Mouse (Mus musculus) liver, embryonic 12.5 days (tissue): ENCODE measurements around the gene Ankra2. TPM values are rescaled to one million over a fixed set of nuclear protein-coding genes. Genes with fewer than 3 reads are reported as not detected.

Experiments
- ATAC-seq: fragments of 200-750 bp; cut with Nextera tagmentation; 2 replicates; pipeline ENCODE4 v1.8.0; 2017; ENCODE audit warnings: moderate number of reproducible peaks, mild to moderate bottlenecking, moderate library complexity
- H3K27ac ChIP-seq: fragments of 300-500 bp; sonication (generic); 2 replicates; pipeline ENCODE4 v1.5.1; 2016; ENCODE audit warnings: mild to moderate bottlenecking
- H3K27me3 ChIP-seq: fragments of 300-500 bp; sonication (generic); replicated peaks from 2 replicates; pipeline ENCODE4 v1.6.1; 2016; ENCODE audit warnings: mild to moderate bottlenecking, moderate library complexity
- H3K36me3 ChIP-seq: fragments of 300-500 bp; sonication (generic); 2 replicates; pipeline ENCODE4 v1.6.1; 2016; ENCODE audit warnings: mild to moderate bottlenecking, moderate library complexity
- H3K4me1 ChIP-seq: fragments of 300-500 bp; sonication (generic); 2 replicates; pipeline ENCODE4 v1.6.1; 2016
- H3K4me2 ChIP-seq: fragments of 300-500 bp; sonication (generic); 2 replicates; pipeline ENCODE4 v1.6.1; 2016; ENCODE audit warnings: mild to moderate bottlenecking, moderate library complexity
- H3K4me3 ChIP-seq: fragments of 300-500 bp; sonication (generic); 2 replicates; pipeline ENCODE4 v1.5.1; 2016; ENCODE audit warnings: mild to moderate bottlenecking, moderate library complexity
- H3K9ac ChIP-seq: fragments of 300-500 bp; sonication (generic); 2 replicates; pipeline ENCODE4 v1.6.1; 2016; ENCODE audit warnings: mild to moderate bottlenecking, moderate library complexity
- H3K9me3 ChIP-seq: fragments of 300-500 bp; sonication (generic); replicated peaks from 2 replicates; pipeline ENCODE4 v1.6.1; 2016; ENCODE audit warnings: mild to moderate bottlenecking, moderate library complexity
- WGBS: fragments of 180-500 bp; shearing (Covaris S2); methylation state at CpG from one replicate; pipeline ENCODE4 v1.1.7; 2016; ENCODE audit not compliant: insufficient replicate concordance; 5-methylcytosine and 5-hydroxymethylcytosine counted together
- polyA plus RNA-seq: library from polyadenylated mRNA; unstranded; fragments of >200 nt; fragmentation: Nextera tagmentation; extraction: Ambion mirVana; gene quantifications from 2 replicates; pipeline ENCODE4 v1.2.1, GENCODE M21; 2016

Ankra2 gene
- polyA plus RNA-seq, 1 experiment from 2014 or later, result 11.6 TPM

DNA sequence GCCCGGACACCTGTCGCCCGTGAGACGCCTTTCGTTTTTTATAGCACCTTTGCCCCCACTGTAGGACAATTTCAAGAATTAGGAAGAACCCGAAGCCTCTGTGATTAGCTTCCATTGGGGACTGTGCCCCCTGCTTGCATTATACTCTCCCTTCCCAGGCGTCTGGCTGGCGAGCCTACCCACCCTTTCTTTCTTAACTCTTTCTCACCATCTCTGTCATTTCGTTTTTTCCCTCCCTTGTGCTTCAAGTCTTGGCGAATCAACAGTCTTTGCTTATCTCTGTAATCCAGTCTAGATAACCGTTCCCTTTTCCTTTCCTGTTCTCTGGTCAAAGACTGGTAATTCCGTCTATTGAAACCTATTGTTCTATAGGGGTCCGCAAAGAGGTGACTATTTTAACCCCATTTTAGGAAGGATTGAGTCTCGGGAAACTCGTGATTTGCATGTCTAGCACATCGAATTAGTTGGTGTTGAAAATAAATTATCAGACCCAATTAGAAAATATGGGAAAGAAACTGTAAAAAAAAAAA, 649 bp downstream of the Ankra2 start:
- ATAC-seq, result no peak; the same call in 1 of the 2 replicates
- H3K9me3 ChIP-seq, result no peaks in the 10 kb centered on the region
- WGBS, result 1% methylated on average over 16 of the region's 16 CpGs

GRCm38 (mm10) chr13:98264111-98264510, 1.2 kb downstream of the Ankra2 start:
- peak overlapping the region; percentile 92; the same call in 1 of the 2 replicates for H3K9ac ChIP-seq
- no peaks in the 10 kb centered on the region for H3K9me3 ChIP-seq
- peak overlapping the region; percentile 93 for H3K4me3 ChIP-seq
- 19% methylated on average over 5 of the region's 5 CpGs for WGBS
- peaks cover 35% of the 10 kb centered on the region for H3K36me3 ChIP-seq
- no peak overlapping the region for H3K27ac ChIP-seq
- peak overlapping the region; percentile 90 for H3K4me2 ChIP-seq
- no peaks in the 10 kb centered on the region for H3K27me3 ChIP-seq
- no peak for ATAC-seq
- H3K4me1 ChIP-seq, result peaks cover 25% of the 10 kb centered on the region

More for the DNA sequence above, 649 bp downstream of the Ankra2 start:
- peak overlapping the region; percentile 92 for H3K9ac ChIP-seq
- no peaks in the 10 kb centered on the region for H3K27me3 ChIP-seq
- H3K36me3 ChIP-seq, result peaks cover 34% of the 10 kb centered on the region
- H3K4me1 ChIP-seq, result peaks cover 25% of the 10 kb centered on the region
- peak overlapping the region; percentile 87 for H3K27ac ChIP-seq
- H3K4me2 ChIP-seq, result peak overlapping the region; percentile 90
- H3K4me3 ChIP-seq, result peak overlapping the region; percentile 93

GRCm38 (mm10) chr13:98274023-98274422, 11.1 kb downstream of the Ankra2 start:
- Histone ChIP-seq H3K4me2 (no peak overlapping the region), H3K4me3 (no peak overlapping the region), H3K4me1 (peaks cover 19% of the 10 kb centered on the region), H3K36me3 (peaks cover 57% of the 10 kb centered on the region), H3K27ac (no peak overlapping the region), H3K27me3 (no peaks in the 10 kb centered on the region), H3K9ac (no peak overlapping the region), H3K9me3 (no peaks in the 10 kb centered on the region)
- ATAC-seq, result no peak
- 74% methylated on average over 9 of the region's 9 CpGs for WGBS

DNA sequence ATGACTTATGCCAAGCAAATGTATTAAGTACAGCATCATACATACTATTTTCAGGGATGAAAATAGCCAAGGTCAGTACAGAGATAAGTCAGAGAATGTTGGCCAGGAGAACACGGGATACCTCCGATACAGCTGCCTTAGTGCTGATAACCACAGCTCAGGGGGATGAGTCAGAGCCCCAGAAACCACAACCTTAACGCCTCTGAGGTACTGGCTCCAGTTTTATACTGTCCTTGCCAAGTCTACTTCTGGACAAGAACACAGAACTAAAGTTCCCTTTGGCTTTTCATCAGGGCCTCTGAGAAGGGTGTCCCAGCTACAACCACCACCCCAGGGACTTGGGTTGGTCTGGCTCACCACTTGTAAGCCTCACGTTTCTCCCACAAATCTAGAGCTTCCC, 12.8 kb downstream of the Ankra2 start:
- no peak overlapping the region for H3K27ac ChIP-seq
- peaks cover 44% of the 10 kb centered on the region for H3K36me3 ChIP-seq
- H3K4me3 ChIP-seq, result no peak overlapping the region
- H3K27me3 ChIP-seq, result no peaks in the 10 kb centered on the region
- H3K4me1 ChIP-seq, result peaks cover 19% of the 10 kb centered on the region
- no peaks in the 10 kb centered on the region for H3K9me3 ChIP-seq
- H3K4me2 ChIP-seq, result no peak overlapping the region
- ATAC-seq, result peak; percentile 74
- no peak overlapping the region for H3K9ac ChIP-seq
- 23% methylated on average over 4 of the region's 4 CpGs for WGBS

DNA sequence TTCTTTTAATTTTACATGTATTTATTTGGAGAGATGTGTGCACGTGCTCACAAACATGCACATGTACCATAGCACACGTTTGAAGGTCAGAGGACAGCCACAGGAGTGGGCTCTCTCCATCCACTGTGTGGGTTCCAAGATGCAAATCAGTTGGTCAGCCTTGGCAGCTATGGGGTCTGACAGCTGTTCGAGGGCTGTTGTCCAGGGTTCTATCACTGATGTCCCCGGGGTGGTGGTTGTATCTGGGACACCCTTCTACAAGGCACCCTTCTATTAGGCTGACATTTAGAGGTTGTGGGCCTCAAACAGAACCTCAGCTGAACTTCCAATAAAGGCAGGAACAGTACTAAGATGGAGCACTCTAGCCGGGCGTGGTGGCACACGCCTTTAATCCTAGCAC, 13.4 kb downstream of the Ankra2 start:
- 68% methylated on average over 7 of the region's 7 CpGs for WGBS
- no peak overlapping the region for H3K4me2 ChIP-seq

DNA sequence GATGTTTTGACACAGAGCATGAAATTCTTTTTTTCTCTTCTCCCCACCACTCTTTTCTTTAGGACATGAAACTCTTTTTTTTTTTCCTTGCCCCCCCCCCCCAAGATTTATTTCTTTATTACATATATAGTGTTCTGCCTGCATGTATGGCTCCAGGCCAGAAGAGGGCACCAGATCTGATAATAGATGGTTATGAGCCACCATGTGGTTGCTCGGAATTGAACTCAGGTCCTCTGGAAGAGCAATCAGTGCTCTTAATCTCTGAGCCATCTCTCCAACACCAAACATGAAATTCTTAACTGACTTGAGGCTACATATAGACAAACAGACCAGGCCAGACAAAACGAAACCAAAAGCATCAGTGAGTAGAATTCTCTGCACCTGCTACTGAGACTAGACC, 14.6 kb downstream of the Ankra2 start:
- Histone ChIP-seq H3K9ac (no peak overlapping the region), H3K27ac (no peak overlapping the region), H3K27me3 (no peaks in the 10 kb centered on the region), H3K4me2 (no peak overlapping the region), H3K9me3 (no peaks in the 10 kb centered on the region), H3K4me3 (no peak overlapping the region), H3K4me1 (peaks cover 19% of the 10 kb centered on the region), H3K36me3 (peaks cover 26% of the 10 kb centered on the region)
- WGBS, result 68% methylated on average over 2 of the region's 2 CpGs
- ATAC-seq, result no peak

More for the DNA sequence above, 13.4 kb downstream of the Ankra2 start:
- no peak overlapping the region for H3K4me3 ChIP-seq
- peaks cover 19% of the 10 kb centered on the region for H3K4me1 ChIP-seq
- no peak overlapping the region for H3K9ac ChIP-seq
- no peaks in the 10 kb centered on the region for H3K9me3 ChIP-seq
- H3K27ac ChIP-seq, result no peak overlapping the region
- ATAC-seq, result no peak
- H3K36me3 ChIP-seq, result peaks cover 38% of the 10 kb centered on the region
- H3K27me3 ChIP-seq, result no peaks in the 10 kb centered on the region

DNA sequence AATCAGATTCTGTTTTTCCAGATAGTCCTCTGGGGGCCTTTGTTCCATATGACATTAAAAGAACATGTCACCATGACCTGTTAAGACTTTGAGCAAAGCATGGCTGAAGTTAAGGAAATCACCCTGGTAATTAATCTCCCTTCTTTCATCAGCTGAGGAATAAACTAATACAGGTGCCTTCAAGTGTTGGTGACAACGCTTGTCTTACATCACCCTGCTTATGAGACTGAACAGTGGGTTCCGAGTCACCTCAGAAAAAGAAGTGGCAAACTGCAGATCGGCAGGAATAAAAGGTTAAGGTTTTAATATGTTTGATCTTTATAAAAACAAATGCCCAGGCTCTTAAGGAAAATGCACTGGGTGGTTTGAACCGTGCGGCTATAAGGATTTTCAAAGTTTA, 16.8 kb downstream of the Ankra2 start, which contains the start of gene Gm21976:
TSS of gene Gm21976 (plus strand) at position 202 of the 400 bp plus-strand sequence.
- H3K4me1 ChIP-seq, result peaks cover 17% of the 10 kb centered on the region
- no peaks in the 10 kb centered on the region for H3K9me3 ChIP-seq
- no peak within 1 kb of the TSS for H3K27ac ChIP-seq
- H3K27me3 ChIP-seq, result no peaks in the 10 kb centered on the region
- WGBS, result 76% methylated on average over 5 of the region's 5 CpGs
- H3K36me3 ChIP-seq, result peaks cover 7% of the 10 kb centered on the region
- no peak within 1 kb of the TSS for H3K4me3 ChIP-seq
- no peak within 1 kb of the TSS for H3K9ac ChIP-seq
- H3K4me2 ChIP-seq, result no peak within 1 kb of the TSS
- ATAC-seq, result no peak

DNA sequence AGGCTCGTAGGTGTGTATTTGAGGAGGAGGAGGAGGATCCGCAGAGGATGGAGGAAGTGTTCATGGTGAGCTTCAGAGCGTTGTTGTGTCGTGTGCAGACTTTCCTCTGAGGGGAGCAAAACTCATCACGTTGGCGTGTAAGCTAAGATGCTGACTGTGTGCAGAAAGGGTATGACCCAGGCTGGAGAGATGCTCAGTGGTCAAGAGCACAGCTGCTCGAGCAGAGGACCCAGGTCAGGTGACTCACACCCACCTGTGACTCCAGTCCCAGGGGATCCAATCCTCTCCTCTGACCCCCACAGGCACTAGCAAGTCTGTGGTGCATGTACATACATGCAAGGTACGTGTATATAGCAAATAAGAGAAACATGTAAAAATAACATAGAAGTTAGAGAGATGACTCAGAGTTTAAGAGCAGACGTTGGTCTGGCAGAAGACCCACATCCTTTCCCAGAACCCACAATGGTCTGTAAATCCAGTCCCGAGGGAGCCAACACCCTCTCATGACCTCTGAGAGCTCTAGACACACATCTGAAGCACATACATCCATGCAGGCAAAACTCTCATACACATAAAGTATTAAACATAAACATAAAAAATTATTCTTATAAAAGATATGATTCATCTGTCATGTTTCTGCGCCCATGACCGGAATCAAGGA, 18.2 kb downstream of the Ankra2 start:
- ATAC-seq, result no peak

DNA sequence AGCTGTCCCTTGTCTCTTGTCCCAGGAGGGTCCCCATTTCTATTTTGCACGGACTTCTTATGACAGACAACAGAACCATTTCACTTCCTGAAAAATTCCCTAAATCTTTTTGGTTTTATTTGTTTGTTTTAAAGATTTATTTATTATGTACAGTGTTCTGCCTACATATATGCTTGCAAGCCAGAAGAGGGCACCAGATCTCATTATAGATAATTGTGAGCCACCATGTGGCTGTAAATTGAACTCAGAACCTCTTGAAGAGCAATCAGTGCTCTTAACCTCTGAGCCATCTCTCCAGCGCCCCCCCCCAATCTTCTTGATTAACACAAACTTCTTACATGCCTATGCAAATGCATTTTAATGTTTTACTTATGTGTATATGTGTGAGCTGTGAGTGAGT, 27.8 kb downstream of the Ankra2 start:
- Histone ChIP-seq H3K36me3 (no peaks in the 10 kb centered on the region), H3K9ac (no peak overlapping the region), H3K27ac (no peak overlapping the region), H3K9me3 (peaks cover 4% of the 10 kb centered on the region; the same call in 1 of the 2 replicates), H3K4me3 (no peak overlapping the region), H3K27me3 (peaks cover 5% of the 10 kb centered on the region; the same call in 1 of the 2 replicates), H3K4me1 (no peaks in the 10 kb centered on the region), H3K4me2 (no peak overlapping the region)
- 33% methylated on average over 2 of the region's 2 CpGs for WGBS
- no peak for ATAC-seq

More for the DNA sequence above, 18.2 kb downstream of the Ankra2 start:
- Histone ChIP-seq H3K9me3 (no peaks in the 10 kb centered on the region), H3K4me1 (peaks cover 3% of the 10 kb centered on the region), H3K27me3 (no peaks in the 10 kb centered on the region), H3K4me3 (no peak overlapping the region), H3K4me2 (no peak overlapping the region), H3K36me3 (no peaks in the 10 kb centered on the region), H3K27ac (no peak overlapping the region), H3K9ac (no peak overlapping the region)
- 60% methylated on average over 12 of the region's 12 CpGs for WGBS

- Histone ChIP-seq H3K9ac (no peak overlapping the region), H3K9me3 (peaks cover 4% of the 10 kb centered on the region; the same call in 1 of the 2 replicates), H3K36me3 (no peaks in the 10 kb centered on the region), H3K4me1 (no peaks in the 10 kb centered on the region), H3K27me3 (peaks cover 5% of the 10 kb centered on the region; the same call in 1 of the 2 replicates), H3K4me3 (no peak overlapping the region), H3K27ac (no peak overlapping the region), H3K4me2 (no peak overlapping the region)
- 59% methylated on average over 8 of the region's 8 CpGs for WGBS
- no peak for ATAC-seq
These were observed 28.8 kb downstream of the Ankra2 start for GRCm38 (mm10) chr13:98291712-98292111.

GRCm38 (mm10) chr13:98296072-98296471, 33.2 kb downstream of the Ankra2 start:
- Histone ChIP-seq H3K4me2 (no peak overlapping the region), H3K36me3 (no peaks in the 10 kb centered on the region), H3K27me3 (no peaks in the 10 kb centered on the region; the same call in 1 of the 2 replicates), H3K9me3 (peaks cover 4% of the 10 kb centered on the region; the same call in 1 of the 2 replicates), H3K9ac (no peak overlapping the region), H3K27ac (no peak overlapping the region), H3K4me3 (no peak overlapping the region), H3K4me1 (0 out of 2 replicates have a peak, but pooled peaks cover 3% of the 10 kb centered on the region)
- 56% methylated on average over 5 of the region's 5 CpGs for WGBS
- no peak for ATAC-seq

GRCm38 (mm10) chr13:98297883-98298482, 35.1 kb downstream of the Ankra2 start:
- WGBS, result 81% methylated on average over 6 of the region's 6 CpGs
- no peak overlapping the region for H3K27ac ChIP-seq
- H3K4me2 ChIP-seq, result no peak overlapping the region
- H3K9ac ChIP-seq, result no peak overlapping the region
- H3K9me3 ChIP-seq, result peaks cover 4% of the 10 kb centered on the region; the same call in 1 of the 2 replicates
- no peaks in the 10 kb centered on the region; the same call in 1 of the 2 replicates for H3K27me3 ChIP-seq
- H3K4me3 ChIP-seq, result no peak overlapping the region
- no peak for ATAC-seq
- no peaks in the 10 kb centered on the region for H3K36me3 ChIP-seq
- H3K4me1 ChIP-seq, result 0 out of 2 replicates have a peak, but pooled peaks cover 3% of the 10 kb centered on the region
